Mouse (Mus musculus) liver, adult 2 months (tissue): ENCODE results near the gene Fndc9. TPM values are rescaled to one million over a fixed set of nuclear protein-coding genes. Genes with fewer than 3 reads are reported as not detected.
A peak's percentile ranks its signal among the peaks of the same experiment; 100 is the strongest.

Experiments used
- DNase-seq: peaks from one replicate; pipeline ENCODE4 v3.0.0-alpha.2; 2011; ENCODE audit warnings: low read depth, low spot score; ENCODE audit errors: extremely low read depth
- H3K27ac ChIP-seq: fragments of 200-500 bp; replicated peaks from 2 replicates; pipeline ENCODE4 v1.5.1; 2012; ENCODE audit warnings: low read depth, mild to moderate bottlenecking, control low read depth, inconsistent platforms, low read length; ENCODE audit not compliant: insufficient read depth
- H3K27me3 ChIP-seq: fragments of 200-500 bp; 2 replicates; pipeline ENCODE4 v1.6.1; 2012; ENCODE audit warnings: mild to moderate bottlenecking, moderate library complexity, low read length, inconsistent platforms; ENCODE audit not compliant: control insufficient read depth, insufficient read depth
- H3K36me3 ChIP-seq: fragments of 200-500 bp; 2 replicates; pipeline ENCODE4 v1.6.1; 2012; ENCODE audit warnings: low read length, inconsistent platforms; ENCODE audit not compliant: control insufficient read depth, insufficient read depth
- H3K4me1 ChIP-seq: fragments of 200-500 bp; 2 replicates; pipeline ENCODE4 v1.6.1; 2011; ENCODE audit warnings: low read length; ENCODE audit not compliant: control insufficient read depth, insufficient read depth
- H3K4me3 ChIP-seq: fragments of 200-500 bp; 2 replicates; pipeline ENCODE4 v1.5.1; 2011; ENCODE audit warnings: low read depth, mild to moderate bottlenecking, control low read depth, low read length, moderate library complexity; ENCODE audit not compliant: insufficient read depth
- H3K79me2 ChIP-seq: fragments of 200-500 bp; 2 replicates; pipeline ENCODE4 v1.6.1; 2012; ENCODE audit warnings: inconsistent platforms, mild to moderate bottlenecking, low read length, moderate library complexity; ENCODE audit not compliant: control insufficient read depth, insufficient read depth
- H3K9ac ChIP-seq: fragments of 200-500 bp; 2 replicates; pipeline ENCODE4 v1.6.1; 2012; ENCODE audit warnings: low read depth, mild to moderate bottlenecking, control low read depth, inconsistent platforms, low read length
- CTCF ChIP-seq: fragments of 200-500 bp; IDR thresholded peaks from 2 replicates; pipeline ENCODE4 v1.5.1; 2011; ENCODE audit warnings: low read depth, low read length, control low read depth
- POLR2A ChIP-seq: fragments of 200-500 bp; IDR thresholded peaks from 2 replicates; pipeline ENCODE4 v1.6.1; 2011; ENCODE audit warnings: low read length, control low read depth; ENCODE audit not compliant: insufficient read depth; ENCODE audit errors: extremely low read depth
- WGBS: fragments of 180-500 bp; shearing (Covaris S2); methylation state at CpG from one replicate; pipeline ENCODE4 v1.1.7; 2018; 5-methylcytosine and 5-hydroxymethylcytosine counted together
- polyA plus RNA-seq: library from polyadenylated mRNA; depleted of rRNA; stranded (reverse); fragments of >200 nt; gene quantifications from 2 replicates; pipeline ENCODE4 v1.2.3, GENCODE M21; 2012
- total RNA-seq: library from RNA; depleted of rRNA; stranded (reverse); fragments of >200 nt; gene quantifications from 2 replicates; pipeline ENCODE4 v1.2.3, GENCODE M21; 2014

Fndc9 gene
- total and polyA plus RNA-seq, 2 experiments = not detected

DNA sequence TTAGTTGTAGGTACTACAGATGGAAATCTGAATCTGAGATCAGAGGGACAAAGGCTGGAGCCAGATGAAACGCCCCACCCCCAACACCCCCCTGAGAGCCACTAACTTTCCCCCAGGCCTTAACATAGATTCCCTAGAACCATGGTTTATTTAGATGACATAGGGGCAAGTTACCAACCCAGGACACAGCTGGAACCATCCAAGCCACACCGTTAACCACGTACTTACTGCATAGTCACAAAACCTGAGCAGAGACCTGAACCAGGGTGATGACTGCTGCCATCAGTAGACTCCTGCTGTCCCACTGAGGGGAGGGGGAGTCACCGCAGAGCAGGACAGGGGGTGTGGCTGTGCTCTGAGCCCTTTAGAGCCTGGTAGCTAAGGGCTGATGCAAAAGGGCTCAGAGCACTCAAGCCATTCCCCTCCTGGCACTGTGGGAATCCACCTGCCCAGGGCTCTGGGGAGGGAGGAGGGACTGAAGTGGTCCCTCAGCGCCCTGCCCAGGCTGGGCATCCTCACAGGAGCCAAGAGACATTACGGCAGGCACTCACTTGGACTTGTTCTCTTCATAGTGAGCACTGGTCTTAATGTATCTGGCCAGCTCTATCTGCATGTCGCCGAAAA, 36.8 kb downstream of the Fndc9 start:
- Histone ChIP-seq H3K27me3 (no peaks in the 10 kb centered on the region), H3K9ac (no peak overlapping the region), H3K79me2 (no peaks in the 10 kb centered on the region), H3K36me3 (no peaks in the 10 kb centered on the region), H3K4me3 (no peak overlapping the region), H3K27ac (no peak overlapping the region), H3K4me1 (no peaks in the 10 kb centered on the region)
- WGBS = 79% methylated on average over 8 of the region's 8 CpGs
- DNase-seq = no peak
- TF ChIP-seq POLR2A (no peak), CTCF (no peak)

DNA sequence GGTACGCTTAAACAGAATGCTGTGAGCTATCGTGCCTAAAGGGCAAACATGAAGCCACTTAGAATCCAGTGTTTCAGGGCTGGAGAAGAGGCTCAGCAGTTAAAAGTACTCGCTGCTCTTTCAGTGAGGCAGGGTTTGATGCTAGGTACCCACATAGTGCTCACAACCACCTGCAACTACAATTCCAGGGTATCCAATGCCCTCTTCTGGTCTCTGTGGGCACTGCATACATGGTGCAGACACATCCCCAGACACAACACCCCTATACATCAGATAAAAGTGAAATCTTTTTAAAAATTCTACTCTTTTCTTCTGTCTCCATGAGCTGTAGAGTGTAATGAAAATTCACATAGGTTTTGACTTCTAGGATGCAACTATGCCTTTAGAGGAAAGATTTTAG, 38.6 kb downstream of the Fndc9 start:
- Histone ChIP-seq H3K79me2 (no peaks in the 10 kb centered on the region), H3K4me1 (no peaks in the 10 kb centered on the region), H3K9ac (no peak overlapping the region), H3K27ac (no peak overlapping the region), H3K4me3 (no peak overlapping the region), H3K36me3 (no peaks in the 10 kb centered on the region), H3K27me3 (no peaks in the 10 kb centered on the region)
- 95% methylated on average over 3 of the region's 3 CpGs for WGBS
- TF ChIP-seq CTCF = no peak
- no peak for TF ChIP-seq POLR2A
- no peak for DNase-seq

DNA sequence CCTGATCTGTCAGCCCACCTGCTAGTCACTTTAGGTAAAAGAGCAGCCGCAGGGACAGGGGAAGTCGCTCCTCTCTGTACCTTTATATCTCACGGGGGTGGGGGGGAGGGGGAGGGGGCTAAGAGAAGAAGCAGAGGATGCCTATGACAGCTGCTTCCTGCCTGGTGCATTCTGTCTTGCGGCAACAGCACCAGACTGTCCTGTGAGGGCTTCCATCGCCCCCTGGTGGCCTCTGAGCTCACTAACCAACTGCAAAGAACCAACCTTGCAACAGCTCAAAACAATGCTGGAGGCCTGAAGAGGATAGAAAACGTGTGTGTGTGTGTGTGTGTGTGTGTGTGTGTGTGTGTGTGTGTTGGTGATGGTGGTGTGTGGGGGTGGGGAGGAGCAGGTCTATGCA, 40.0 kb downstream of the Fndc9 start:
- 13% methylated on average over 6 of the region's 6 CpGs for WGBS
- Histone ChIP-seq H3K4me1 (no peaks in the 10 kb centered on the region), H3K36me3 (no peaks in the 10 kb centered on the region), H3K27me3 (no peaks in the 10 kb centered on the region), H3K79me2 (no peaks in the 10 kb centered on the region), H3K27ac (no peak overlapping the region), H3K4me3 (no peak overlapping the region), H3K9ac (no peak overlapping the region)
- DNase-seq = peak; percentile 39
- TF ChIP-seq CTCF (peak; percentile 91), POLR2A (no peak)

DNA sequence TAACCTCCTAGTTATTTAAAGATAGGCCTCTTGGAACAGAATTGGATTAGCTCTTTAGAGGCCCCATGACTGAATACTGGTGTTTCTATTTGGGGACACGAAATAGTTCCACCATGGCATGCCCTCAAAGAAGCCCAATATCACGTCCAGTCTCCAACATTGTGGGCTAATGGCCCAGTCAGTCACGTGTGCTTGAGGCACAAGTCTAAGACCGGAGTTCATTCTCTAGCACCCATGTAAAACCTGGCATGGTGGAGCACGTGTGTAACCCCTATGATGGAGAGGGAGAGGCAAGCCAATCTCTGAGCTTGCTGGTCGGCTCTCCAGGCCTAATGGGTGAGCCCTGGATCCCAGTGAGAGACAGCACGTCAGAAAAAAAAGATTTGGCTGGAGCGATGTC, 40.8 kb downstream of the Fndc9 start:
- WGBS = 86% methylated on average over 8 of the region's 8 CpGs

DNA sequence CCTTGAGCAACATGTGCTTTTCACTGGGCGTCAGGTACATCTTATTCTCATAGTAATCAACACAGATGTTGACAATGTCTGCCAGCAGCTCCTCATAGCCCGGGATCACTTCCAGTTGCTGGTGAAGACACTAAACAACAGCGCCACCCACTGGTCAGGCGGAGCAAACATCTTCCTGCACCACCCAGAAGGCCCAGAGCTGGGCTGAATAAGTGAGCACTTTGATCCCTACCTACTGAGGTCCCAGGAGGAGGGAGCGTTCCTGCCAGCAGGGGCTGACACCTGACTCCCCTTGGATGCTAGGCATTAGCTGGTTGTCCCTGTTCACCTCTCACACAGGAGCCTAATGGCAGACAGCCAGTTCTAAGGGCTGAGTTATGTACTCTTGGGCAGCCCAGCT, 41.4 kb downstream of the Fndc9 start:
- no peak for DNase-seq
- no peak overlapping the region for H3K27ac ChIP-seq
- 58% methylated on average over 5 of the region's 5 CpGs for WGBS
- H3K4me3 ChIP-seq = no peak overlapping the region
- TF ChIP-seq POLR2A (no peak), CTCF (peak; percentile 57)
- no peaks in the 10 kb centered on the region for H3K36me3 ChIP-seq
- no peaks in the 10 kb centered on the region for H3K4me1 ChIP-seq
- no peaks in the 10 kb centered on the region for H3K79me2 ChIP-seq
- no peak overlapping the region for H3K9ac ChIP-seq
- H3K27me3 ChIP-seq = no peaks in the 10 kb centered on the region

More for the DNA sequence above, 40.8 kb downstream of the Fndc9 start:
- Histone ChIP-seq H3K27ac (no peak overlapping the region), H3K4me3 (no peak overlapping the region), H3K36me3 (no peaks in the 10 kb centered on the region), H3K27me3 (no peaks in the 10 kb centered on the region), H3K79me2 (no peaks in the 10 kb centered on the region), H3K4me1 (no peaks in the 10 kb centered on the region), H3K9ac (no peak overlapping the region)
- DNase-seq = no peak
- TF ChIP-seq CTCF (no peak), POLR2A (no peak)

DNA sequence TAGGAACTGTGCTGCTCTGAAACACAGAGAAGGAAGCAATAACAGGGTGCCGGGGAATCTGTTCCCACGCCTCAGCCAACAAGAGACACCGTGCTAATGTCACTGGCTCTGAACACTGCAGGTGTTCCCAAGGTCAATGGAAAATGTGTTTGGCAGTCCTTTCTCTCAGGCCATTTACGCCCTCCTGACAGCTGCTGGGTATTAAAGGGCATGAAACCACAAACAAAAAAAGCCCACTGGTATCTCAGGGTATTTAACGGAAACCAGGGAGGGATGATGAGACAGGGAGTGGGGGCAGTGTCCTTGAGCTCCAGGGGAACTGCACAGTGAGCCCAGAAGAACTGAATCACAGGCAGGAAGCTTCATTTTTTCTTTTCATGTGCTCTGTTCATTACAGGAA, 42.8 kb downstream of the Fndc9 start:
- Histone ChIP-seq H3K36me3 (no peaks in the 10 kb centered on the region), H3K79me2 (no peaks in the 10 kb centered on the region), H3K4me3 (no peak overlapping the region), H3K27ac (no peak overlapping the region), H3K4me1 (no peaks in the 10 kb centered on the region), H3K27me3 (no peaks in the 10 kb centered on the region), H3K9ac (no peak overlapping the region)
- WGBS = 77% methylated on average over 5 of the region's 5 CpGs
- TF ChIP-seq POLR2A = no peak
- no peak for TF ChIP-seq CTCF
- DNase-seq = no peak
